Mouse (Mus musculus) brain, embryonic 18.5 days (tissue): ENCODE results near the gene Mecp2.
A peak's percentile ranks its signal among the peaks of the same experiment; 100 is the strongest.

Experiments used
- DNase-seq: peaks from one replicate; pipeline ENCODE4 v3.0.0-alpha.2; 2012; ENCODE audit warnings: low read depth, low spot score

Mecp2 gene

DNA sequence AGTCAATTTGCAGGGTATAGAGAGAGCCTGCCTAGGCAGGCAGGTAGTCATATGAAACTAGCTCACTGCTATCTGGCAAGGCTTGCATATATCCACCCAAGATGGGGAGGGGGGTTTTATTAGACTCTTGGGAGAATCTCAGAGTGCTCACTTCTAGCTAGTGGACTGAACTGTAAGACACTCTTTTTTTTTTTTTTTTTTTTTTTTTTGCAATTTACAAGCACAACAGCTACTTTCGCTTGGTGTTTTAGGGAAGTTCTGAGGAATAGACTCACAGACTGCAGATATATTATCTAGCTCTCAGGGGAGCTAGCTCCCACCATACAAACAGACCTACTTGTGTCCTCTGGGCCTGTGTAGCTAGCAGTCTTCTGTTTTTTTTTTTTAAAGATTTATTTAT, 120.6 kb downstream of the Mecp2 start:
- no peak for DNase-seq

DNA sequence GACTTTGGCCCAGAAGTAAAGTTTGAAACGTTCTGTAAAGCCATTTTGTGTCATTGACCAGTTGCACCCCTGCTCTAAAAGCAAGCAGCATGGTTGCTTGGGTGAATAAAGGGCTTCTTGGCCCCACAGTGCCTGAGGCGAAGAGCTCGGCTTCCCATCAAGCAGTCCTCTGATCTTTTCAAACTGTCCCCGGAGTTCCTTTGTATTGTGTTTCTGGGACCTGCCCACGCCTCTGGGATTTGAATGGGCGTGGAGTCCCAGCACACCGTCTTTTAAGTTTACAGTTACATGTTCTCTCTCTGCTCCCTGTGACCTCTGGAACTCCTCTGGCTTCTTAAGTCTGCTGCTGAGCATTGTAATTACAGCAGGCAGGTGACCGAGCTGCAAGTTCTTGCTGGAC, 127.1 kb downstream of the Mecp2 start:
- DNase-seq, result no peak

DNA sequence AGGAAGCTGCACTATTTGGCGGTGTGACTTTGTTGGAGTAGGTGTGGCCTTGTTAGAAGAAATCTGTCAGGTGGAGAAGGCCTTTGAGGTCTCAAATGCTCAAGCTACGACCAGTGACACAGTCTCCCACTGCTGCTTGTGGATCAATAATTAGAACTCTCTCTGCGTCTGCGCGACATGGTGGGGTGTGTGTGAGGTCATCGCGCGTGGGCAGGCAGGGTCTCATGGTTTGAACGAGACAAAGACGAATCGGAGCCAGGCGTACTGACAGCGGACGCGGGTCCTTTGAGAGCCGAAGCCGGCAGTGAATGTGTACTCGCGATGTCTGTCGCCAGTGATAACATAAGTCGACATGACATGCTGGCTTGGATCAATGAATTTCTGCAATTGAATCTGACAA, 128.8 kb downstream of the Mecp2 start:
- no peak for DNase-seq

DNA sequence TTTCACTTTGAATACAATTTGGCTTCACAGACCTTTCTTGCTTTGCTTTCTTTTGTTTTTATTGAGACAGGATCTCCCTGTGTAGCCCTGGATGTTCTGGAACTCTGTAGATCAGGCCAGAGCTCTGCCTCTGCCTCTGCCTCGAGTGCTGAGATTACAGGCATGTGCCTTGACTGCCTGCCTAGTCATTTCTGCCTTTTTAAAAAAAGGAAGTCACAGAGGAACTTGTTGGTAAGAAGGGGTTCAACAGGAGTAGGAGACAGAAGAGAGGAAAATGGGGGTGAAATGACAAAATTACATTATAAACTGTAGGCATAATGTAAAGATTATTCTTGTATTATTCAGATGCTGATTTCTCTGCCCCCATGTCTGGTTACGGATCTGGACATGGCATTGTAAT, 131.5 kb downstream of the Mecp2 start:
- DNase-seq, result no peak

- no peak for DNase-seq
Observed at GRCm38 (mm10) chrX:74001024-74001423, 134.1 kb downstream of the Mecp2 start.

- peak; percentile 69 for DNase-seq
Observed at GRCm38 (mm10) chrX:73998911-73999869, 136.0 kb downstream of the Mecp2 start.

GRCm38 (mm10) chrX:73977783-73978182, 157.4 kb downstream of the Mecp2 start:
- DNase-seq, result no peak
